Mouse (Mus musculus): ENCODE data around the gene Ccdc18. TPM values are rescaled to one million over a fixed set of nuclear protein-coding genes. Genes with fewer than 3 reads are reported as not detected.

The Ccdc18 gene
- polyA plus RNA-seq, 1 experiment from 2014 or later = 15.8 TPM

DNA sequence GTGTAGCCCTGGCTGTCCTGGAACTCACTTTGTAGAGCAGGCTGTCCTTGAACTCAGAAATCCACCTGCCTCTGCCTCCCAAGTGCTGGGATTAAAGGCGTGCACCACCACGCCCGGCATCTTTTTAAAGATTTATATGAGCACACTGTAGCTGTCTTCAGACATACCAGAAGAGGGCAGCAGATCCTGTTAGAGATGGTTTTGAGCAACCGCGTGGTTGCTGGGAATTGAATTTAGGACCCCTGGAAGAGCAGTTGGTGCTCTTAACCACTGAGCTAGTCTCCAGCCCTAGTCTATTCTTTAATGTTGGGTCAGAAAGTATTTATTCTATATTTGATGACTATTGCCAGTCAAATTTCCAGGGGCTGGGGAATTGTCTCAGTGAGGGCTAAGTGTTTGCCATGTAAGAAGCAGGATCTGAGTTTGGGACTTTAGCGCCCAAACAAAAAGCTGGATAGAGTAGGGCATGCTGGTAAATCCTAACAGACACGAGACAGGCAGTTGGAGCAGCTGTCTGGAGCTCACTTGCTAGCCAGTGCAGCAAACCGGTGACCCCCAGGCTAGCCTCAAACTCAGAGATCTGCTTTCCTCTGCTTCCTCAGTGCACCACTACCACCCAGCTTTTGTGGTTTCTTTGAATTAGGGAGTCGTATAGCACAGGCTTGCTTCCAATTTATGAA lies 12.3 kb upstream of the Ccdc18 start:
- 88% methylated on average over 9 of the region's 9 CpGs for WGBS
- Histone ChIP-seq H3K27ac (ENCODE audit: low read depth, low read length) (no peak overlapping the region), H3K9me3 (ENCODE audit: control insufficient read depth, low read length) (no peaks in the 10 kb centered on the region), H3K9ac (ENCODE audit: low read length) (no peak overlapping the region), H3K4me2 (ENCODE audit: low read depth, low read length, severe bottlenecking) (no peak overlapping the region), H3K4me1 (replicated peaks; ENCODE audit: control insufficient read depth, insufficient read depth, low read length) (no peaks in the 10 kb centered on the region), H3K4me3 (ENCODE audit: low read depth, low read length) (no peak overlapping the region), H3K36me3 (ENCODE audit: control insufficient read depth, insufficient read depth, low read length) (no peaks in the 10 kb centered on the region), H3K27me3 (ENCODE audit: control insufficient read depth, insufficient read depth, low read length) (no peaks in the 10 kb centered on the region)
- ATAC-seq (replicated peaks; ENCODE audit: low FRiP score) (no peak), DNase-seq (ENCODE audit: low spot score) (no peak)

DNA sequence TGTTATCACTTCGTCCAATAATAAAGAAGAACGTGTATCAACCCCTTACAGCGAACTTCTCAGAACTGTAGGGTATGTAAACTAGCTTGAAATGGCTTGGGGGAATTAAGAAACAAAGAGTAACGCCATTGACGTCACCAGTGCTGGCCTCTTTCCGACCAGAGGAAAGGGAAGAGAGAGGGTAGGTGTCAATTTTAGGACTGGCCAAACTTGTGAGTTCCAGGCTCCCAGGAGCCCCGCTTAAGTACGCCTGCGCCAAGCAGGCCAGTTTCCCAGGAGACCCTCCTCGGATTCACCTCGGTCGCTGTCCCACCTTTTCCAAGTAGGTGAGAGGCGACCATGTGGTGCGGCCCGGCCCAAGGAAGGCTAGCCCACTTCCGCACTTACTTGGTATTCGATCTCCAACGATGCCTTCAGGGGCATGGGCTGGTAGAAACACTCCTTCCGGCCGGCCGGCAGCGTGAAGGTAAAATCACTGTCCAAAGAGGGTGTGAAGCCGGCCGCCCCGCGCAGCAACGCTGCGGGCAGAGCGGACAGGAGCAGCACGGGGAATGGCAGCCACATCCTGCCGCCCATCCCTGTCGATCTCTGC lies 730 bp upstream of the Ccdc18 start:
- peak overlapping the region; percentile 76 for H3K4me3 ChIP-seq (ENCODE audit: low read depth, low read length)
- H3K27me3 ChIP-seq (ENCODE audit: control insufficient read depth, insufficient read depth, low read length) = no peaks in the 10 kb centered on the region
- under 1% methylated on average over 32 of the region's 32 CpGs for WGBS
- no peak for DNase-seq (ENCODE audit: low spot score)
- H3K4me1 ChIP-seq (replicated peaks; ENCODE audit: control insufficient read depth, insufficient read depth, low read length) = no peaks in the 10 kb centered on the region; the same call in 1 of the 2 replicates
- H3K36me3 ChIP-seq (ENCODE audit: control insufficient read depth, insufficient read depth, low read length) = no peaks in the 10 kb centered on the region
- peak overlapping the region; percentile 72 for H3K9ac ChIP-seq (ENCODE audit: low read length)
- ATAC-seq (replicated peaks; ENCODE audit: low FRiP score) = no peak; the same call in 1 of the 2 replicates
- H3K9me3 ChIP-seq (ENCODE audit: control insufficient read depth, low read length) = no peaks in the 10 kb centered on the region
- H3K27ac ChIP-seq (ENCODE audit: low read depth, low read length) = peak overlapping the region; percentile 46
- peak overlapping the region; percentile 79 for H3K4me2 ChIP-seq (ENCODE audit: low read depth, low read length, severe bottlenecking)

DNA sequence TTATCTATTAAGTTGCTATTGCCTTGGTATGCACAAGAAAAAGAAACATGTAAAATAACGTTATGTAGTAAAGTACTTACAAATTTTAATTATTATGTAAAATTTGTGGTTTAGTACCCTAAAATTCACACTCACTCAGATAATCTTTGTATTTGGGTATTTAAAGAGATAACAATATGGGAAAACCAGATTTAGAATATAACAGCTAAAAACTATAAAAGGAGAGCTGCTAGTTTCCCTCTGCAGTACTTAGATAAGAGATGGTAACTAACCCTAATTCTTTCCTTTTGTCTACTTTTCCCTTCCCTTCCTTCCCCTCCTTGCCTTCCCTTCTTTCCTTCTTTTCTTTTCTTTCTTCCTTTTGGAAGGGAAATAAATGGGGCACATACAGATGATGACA lies 19.9 kb downstream of the Ccdc18 start:
- WGBS = 89% methylated on average over 1 of the region's 1 CpGs
- H3K36me3 ChIP-seq (ENCODE audit: control insufficient read depth, insufficient read depth, low read length) = no peaks in the 10 kb centered on the region
- H3K27ac ChIP-seq (ENCODE audit: low read depth, low read length) = no peak overlapping the region
- DNase-seq (ENCODE audit: low spot score) (no peak), ATAC-seq (replicated peaks; ENCODE audit: low FRiP score) (no peak)
- H3K4me2 ChIP-seq (ENCODE audit: low read depth, low read length, severe bottlenecking) = no peak overlapping the region
- no peaks in the 10 kb centered on the region for H3K4me1 ChIP-seq (replicated peaks; ENCODE audit: control insufficient read depth, insufficient read depth, low read length)
- H3K27me3 ChIP-seq (ENCODE audit: control insufficient read depth, insufficient read depth, low read length) = no peaks in the 10 kb centered on the region
- H3K4me3 ChIP-seq (ENCODE audit: low read depth, low read length) = no peak overlapping the region
- no peaks in the 10 kb centered on the region for H3K9me3 ChIP-seq (ENCODE audit: control insufficient read depth, low read length)
- no peak overlapping the region for H3K9ac ChIP-seq (ENCODE audit: low read length)

DNA sequence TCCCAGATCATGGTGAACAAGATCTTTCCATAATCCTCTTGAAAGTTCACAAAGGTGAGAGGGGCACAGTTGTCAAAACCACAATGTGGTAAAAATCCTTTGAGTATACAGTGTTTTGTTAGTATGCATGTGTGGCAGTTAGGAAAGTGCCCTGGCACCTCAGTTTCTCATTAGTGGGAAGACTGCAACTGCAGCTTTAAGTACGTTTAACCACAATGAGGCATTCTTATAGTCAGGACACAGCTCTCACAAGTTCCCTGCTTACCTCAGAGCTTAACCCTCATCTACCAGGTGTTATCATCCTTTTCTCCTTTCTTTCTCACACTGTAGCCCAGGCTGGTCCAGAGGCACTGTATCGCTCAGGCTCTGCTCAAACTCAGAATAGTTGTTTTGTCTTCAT lies 28.1 kb downstream of the Ccdc18 start:
- Histone ChIP-seq H3K9ac (ENCODE audit: low read length) (no peak overlapping the region), H3K9me3 (ENCODE audit: control insufficient read depth, low read length) (no peaks in the 10 kb centered on the region), H3K4me1 (replicated peaks; ENCODE audit: control insufficient read depth, insufficient read depth, low read length) (no peaks in the 10 kb centered on the region), H3K27ac (ENCODE audit: low read depth, low read length) (no peak overlapping the region), H3K27me3 (ENCODE audit: control insufficient read depth, insufficient read depth, low read length) (no peaks in the 10 kb centered on the region), H3K4me3 (ENCODE audit: low read depth, low read length) (no peak overlapping the region), H3K4me2 (ENCODE audit: low read depth, low read length, severe bottlenecking) (no peak overlapping the region), H3K36me3 (ENCODE audit: control insufficient read depth, insufficient read depth, low read length) (no peaks in the 10 kb centered on the region)
- WGBS = 83% methylated on average over 2 of the region's 2 CpGs
- ATAC-seq (replicated peaks; ENCODE audit: low FRiP score) (no peak), DNase-seq (ENCODE audit: low spot score) (no peak)

DNA sequence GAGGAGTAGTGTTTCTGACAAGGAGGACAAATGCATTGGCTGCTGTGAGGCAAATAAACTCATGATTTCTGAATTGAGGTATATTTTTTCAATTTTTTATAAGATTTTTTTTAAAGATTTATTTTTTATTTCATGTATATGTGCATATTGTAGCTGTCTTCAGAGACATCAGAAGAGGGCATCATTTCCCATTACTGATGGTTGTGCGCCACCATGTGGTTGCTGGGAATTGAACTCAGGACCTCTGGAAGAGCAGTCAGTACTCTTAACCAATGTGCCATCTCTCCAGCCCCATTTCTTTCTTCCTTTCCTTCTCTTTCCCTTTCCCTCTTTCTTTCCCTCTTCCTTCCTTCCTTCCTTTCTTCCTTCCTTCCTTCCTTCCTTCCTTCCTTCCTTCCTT lies 31.0 kb downstream of the Ccdc18 start:
- Histone ChIP-seq H3K27me3 (ENCODE audit: control insufficient read depth, insufficient read depth, low read length) (no peaks in the 10 kb centered on the region), H3K27ac (ENCODE audit: low read depth, low read length) (no peak overlapping the region), H3K4me2 (ENCODE audit: low read depth, low read length, severe bottlenecking) (no peak overlapping the region), H3K9me3 (ENCODE audit: control insufficient read depth, low read length) (no peaks in the 10 kb centered on the region), H3K36me3 (ENCODE audit: control insufficient read depth, insufficient read depth, low read length) (no peaks in the 10 kb centered on the region), H3K4me1 (replicated peaks; ENCODE audit: control insufficient read depth, insufficient read depth, low read length) (no peaks in the 10 kb centered on the region), H3K4me3 (ENCODE audit: low read depth, low read length) (no peak overlapping the region), H3K9ac (ENCODE audit: low read length) (no peak overlapping the region)
- DNase-seq (ENCODE audit: low spot score) = no peak
- no peak for ATAC-seq (replicated peaks; ENCODE audit: low FRiP score)
- 5% methylated on average over 1 of the region's 1 CpGs for WGBS

DNA sequence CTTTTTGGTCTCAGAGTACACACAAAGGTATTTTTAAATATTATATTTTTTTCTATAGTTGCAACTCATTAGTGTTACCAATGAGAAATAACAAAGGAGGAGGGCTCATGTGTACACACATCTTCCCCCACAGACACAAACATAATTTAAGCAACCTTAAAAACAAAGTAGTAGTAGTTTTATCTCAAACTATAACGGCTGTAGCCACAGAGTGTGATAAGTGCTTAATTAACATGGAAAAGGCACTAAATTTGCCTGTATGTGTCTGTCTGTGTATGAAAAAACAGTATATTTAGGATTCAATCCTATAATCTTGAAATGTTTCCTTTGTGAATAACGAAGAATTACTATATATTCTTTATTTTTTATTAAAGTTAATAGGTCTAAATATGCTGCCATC lies 51.4 kb downstream of the Ccdc18 start:
- 87% methylated on average over 2 of the region's 2 CpGs for WGBS
- Histone ChIP-seq H3K9ac (ENCODE audit: low read length) (no peak overlapping the region), H3K4me2 (ENCODE audit: low read depth, low read length, severe bottlenecking) (no peak overlapping the region), H3K9me3 (ENCODE audit: control insufficient read depth, low read length) (no peaks in the 10 kb centered on the region), H3K36me3 (ENCODE audit: control insufficient read depth, insufficient read depth, low read length) (no peaks in the 10 kb centered on the region), H3K4me1 (replicated peaks; ENCODE audit: control insufficient read depth, insufficient read depth, low read length) (no peaks in the 10 kb centered on the region), H3K27me3 (ENCODE audit: control insufficient read depth, insufficient read depth, low read length) (no peaks in the 10 kb centered on the region), H3K4me3 (ENCODE audit: low read depth, low read length) (no peak overlapping the region), H3K27ac (ENCODE audit: low read depth, low read length) (no peak overlapping the region)
- ATAC-seq (replicated peaks; ENCODE audit: low FRiP score) (no peak), DNase-seq (ENCODE audit: low spot score) (no peak)

DNA sequence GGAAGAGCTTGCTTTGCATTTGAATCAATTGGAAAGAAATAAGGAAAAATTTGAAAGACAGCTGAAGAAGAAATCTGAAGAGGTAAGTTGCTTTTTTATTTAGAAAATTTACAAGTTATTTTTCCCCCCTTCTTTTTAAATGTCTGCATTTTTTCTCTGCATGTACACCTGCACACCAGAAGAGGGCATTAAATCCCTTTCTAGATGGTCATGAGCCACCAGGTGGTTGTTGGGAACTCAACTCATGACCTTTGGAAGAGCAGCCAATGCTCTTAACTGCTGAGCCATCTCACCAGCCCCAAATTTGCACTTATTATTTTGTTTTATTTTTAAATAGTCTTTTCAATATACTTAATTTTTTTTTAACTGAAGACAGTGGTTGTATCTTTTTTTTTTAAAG lies 56.3 kb downstream of the Ccdc18 start:
- ATAC-seq (replicated peaks; ENCODE audit: low FRiP score) (no peak), DNase-seq (ENCODE audit: low spot score) (no peak)
- Histone ChIP-seq H3K4me3 (ENCODE audit: low read depth, low read length) (no peak overlapping the region), H3K27me3 (ENCODE audit: control insufficient read depth, insufficient read depth, low read length) (no peaks in the 10 kb centered on the region), H3K36me3 (ENCODE audit: control insufficient read depth, insufficient read depth, low read length) (no peaks in the 10 kb centered on the region), H3K4me2 (ENCODE audit: low read depth, low read length, severe bottlenecking) (no peak overlapping the region), H3K4me1 (replicated peaks; ENCODE audit: control insufficient read depth, insufficient read depth, low read length) (no peaks in the 10 kb centered on the region), H3K27ac (ENCODE audit: low read depth, low read length) (no peak overlapping the region), H3K9me3 (ENCODE audit: control insufficient read depth, low read length) (no peaks in the 10 kb centered on the region), H3K9ac (ENCODE audit: low read length) (no peak overlapping the region)

DNA sequence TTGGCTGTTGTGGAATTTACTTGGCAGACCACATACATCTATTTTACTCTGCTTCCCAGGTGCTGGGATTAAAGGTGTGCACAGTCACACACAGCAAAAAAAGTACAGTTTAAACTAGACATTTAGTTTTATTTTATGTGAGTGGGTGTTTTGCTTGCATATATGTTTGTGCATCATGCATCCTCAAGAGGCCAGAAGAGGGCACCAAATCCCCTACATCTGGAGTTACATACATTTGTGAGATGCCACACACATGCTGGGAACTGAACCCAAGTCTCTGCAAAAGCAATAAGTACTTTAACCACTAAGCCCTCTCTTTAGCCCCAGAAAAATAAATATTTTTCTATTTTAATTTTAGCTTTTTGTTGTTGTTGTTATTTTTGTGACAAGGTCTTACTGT lies 73.3 kb downstream of the Ccdc18 start:
- Histone ChIP-seq H3K4me1 (replicated peaks; ENCODE audit: control insufficient read depth, insufficient read depth, low read length) (no peaks in the 10 kb centered on the region), H3K27me3 (ENCODE audit: control insufficient read depth, insufficient read depth, low read length) (no peaks in the 10 kb centered on the region), H3K36me3 (ENCODE audit: control insufficient read depth, insufficient read depth, low read length) (no peaks in the 10 kb centered on the region), H3K9me3 (ENCODE audit: control insufficient read depth, low read length) (no peaks in the 10 kb centered on the region), H3K9ac (ENCODE audit: low read length) (no peak overlapping the region), H3K4me3 (ENCODE audit: low read depth, low read length) (no peak overlapping the region), H3K27ac (ENCODE audit: low read depth, low read length) (no peak overlapping the region), H3K4me2 (ENCODE audit: low read depth, low read length, severe bottlenecking) (no peak overlapping the region)
- ATAC-seq (replicated peaks; ENCODE audit: low FRiP score) = no peak
- DNase-seq (ENCODE audit: low spot score) = no peak

DNA sequence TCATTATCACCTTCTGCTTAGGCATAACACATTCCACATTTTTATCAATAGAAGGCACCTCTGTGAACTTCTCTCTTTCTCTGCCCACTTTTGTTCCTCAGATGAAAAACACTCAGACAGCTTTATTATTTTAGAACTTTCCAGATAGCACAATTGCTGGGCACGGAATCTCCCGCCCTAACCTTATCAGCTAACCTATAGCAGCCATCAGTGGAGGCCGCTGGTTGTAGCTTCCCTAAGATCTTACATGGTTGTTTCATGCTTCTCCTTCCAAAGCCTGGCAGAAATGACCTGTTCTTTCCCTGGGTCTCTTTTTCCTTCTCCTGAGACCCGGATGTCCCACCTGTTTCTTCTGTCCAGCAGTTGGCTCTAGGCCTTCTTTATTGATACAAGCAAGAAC lies 78.8 kb downstream of the Ccdc18 start:
- WGBS = 91% methylated on average over 4 of the region's 4 CpGs
- Histone ChIP-seq H3K4me3 (ENCODE audit: low read depth, low read length) (no peak overlapping the region), H3K4me1 (replicated peaks; ENCODE audit: control insufficient read depth, insufficient read depth, low read length) (no peaks in the 10 kb centered on the region), H3K27ac (ENCODE audit: low read depth, low read length) (no peak overlapping the region), H3K36me3 (ENCODE audit: control insufficient read depth, insufficient read depth, low read length) (no peaks in the 10 kb centered on the region), H3K9me3 (ENCODE audit: control insufficient read depth, low read length) (no peaks in the 10 kb centered on the region), H3K27me3 (ENCODE audit: control insufficient read depth, insufficient read depth, low read length) (no peaks in the 10 kb centered on the region), H3K4me2 (ENCODE audit: low read depth, low read length, severe bottlenecking) (no peak overlapping the region), H3K9ac (ENCODE audit: low read length) (no peak overlapping the region)
- DNase-seq (ENCODE audit: low spot score) (no peak), ATAC-seq (replicated peaks; ENCODE audit: low FRiP score) (no peak)
